Mouse (Mus musculus) limb, embryonic 14.5 days (tissue): ENCODE measurements around the gene Abhd14a. TPM values are rescaled to one million over a fixed set of nuclear protein-coding genes. Genes with fewer than 3 reads are reported as not detected.

Experiments used
- ATAC-seq: fragments of 200-750 bp; cut with Nextera tagmentation; 2 replicates; pipeline ENCODE4 v1.8.0; 2017; ENCODE audit warnings: low read depth, moderate number of reproducible peaks, moderate TSS enrichment; ENCODE audit not compliant: low FRiP score
- DNase-seq: peaks from one replicate; pipeline ENCODE4 v3.0.0-alpha.2; 2015; ENCODE audit warnings: low spot score
- H3K27ac ChIP-seq: fragments of 300-500 bp; sonication (generic); replicated peaks from 2 replicates; pipeline ENCODE4 v1.5.1; 2014; ENCODE audit warnings: low read depth, mild to moderate bottlenecking, low read length, moderate library complexity, mixed read lengths
- H3K27me3 ChIP-seq: fragments of 300-500 bp; sonication (generic); 2 replicates; pipeline ENCODE4 v1.6.1; 2014; ENCODE audit warnings: low read length, mixed read lengths; ENCODE audit not compliant: control insufficient read depth, insufficient read depth
- H3K36me3 ChIP-seq: fragments of 300-500 bp; sonication (generic); 2 replicates; pipeline ENCODE4 v1.6.1; 2014; ENCODE audit warnings: mild to moderate bottlenecking, low read length, moderate library complexity, mixed read lengths; ENCODE audit not compliant: control insufficient read depth, insufficient read depth
- H3K4me1 ChIP-seq: fragments of 300-500 bp; sonication (generic); 2 replicates; pipeline ENCODE4 v1.6.1; 2014; ENCODE audit warnings: antibody characterized with exemption, low read length, mixed read lengths; ENCODE audit not compliant: control insufficient read depth, insufficient read depth
- H3K4me2 ChIP-seq: fragments of 300-500 bp; sonication (generic); replicated peaks from 2 replicates; pipeline ENCODE4 v1.6.1; 2014; ENCODE audit warnings: low read depth, mild to moderate bottlenecking, low read length, moderate library complexity; ENCODE audit not compliant: severe bottlenecking
- H3K4me3 ChIP-seq: fragments of 300-500 bp; sonication (generic); replicated peaks from 2 replicates; pipeline ENCODE4 v1.5.1; 2014; ENCODE audit warnings: low read length
- H3K9ac ChIP-seq: fragments of 300-500 bp; sonication (generic); 2 replicates; pipeline ENCODE4 v1.6.1; 2014; ENCODE audit warnings: mild to moderate bottlenecking, low read depth, low read length, moderate library complexity; ENCODE audit not compliant: severe bottlenecking
- H3K9me3 ChIP-seq: fragments of 300-500 bp; sonication (generic); 2 replicates; pipeline ENCODE4 v1.6.1; 2016; ENCODE audit warnings: low read length; ENCODE audit not compliant: control insufficient read depth
- POLR2A ChIP-seq: fragments of 200-500 bp; IDR thresholded peaks from 2 replicates; pipeline ENCODE4 v1.8.0; 2012; ENCODE audit warnings: inconsistent platforms, mild to moderate bottlenecking, moderate library complexity, borderline replicate concordance; ENCODE audit not compliant: insufficient read depth, insufficient read length; ENCODE audit errors: extremely low read depth
- WGBS: fragments of 180-500 bp; shearing (Covaris S2); extraction: QIAGEN DNeasy Blood & Tissue Kit; methylation state at CpG from one replicate; pipeline ENCODE4 v1.1.7; 2014; 5-methylcytosine and 5-hydroxymethylcytosine counted together
- polyA plus RNA-seq, 2 experiments: library from polyadenylated mRNA; depleted of rRNA in 1 of 2; stranded (reverse) in 1 of 2; unstranded in 1 of 2; fragments of >200 nt; fragmentation: Nextera tagmentation in 1 of 2; extraction: Ambion mirVana in 1 of 2; gene quantifications; 2 replicates each; pipeline versions ENCODE4 v1.2.1 to v1.2.3; 2012 to 2014

Gene Abhd14a
- polyA plus RNA-seq, 2 experiments, result 69.5 to 79.9 TPM

DNA sequence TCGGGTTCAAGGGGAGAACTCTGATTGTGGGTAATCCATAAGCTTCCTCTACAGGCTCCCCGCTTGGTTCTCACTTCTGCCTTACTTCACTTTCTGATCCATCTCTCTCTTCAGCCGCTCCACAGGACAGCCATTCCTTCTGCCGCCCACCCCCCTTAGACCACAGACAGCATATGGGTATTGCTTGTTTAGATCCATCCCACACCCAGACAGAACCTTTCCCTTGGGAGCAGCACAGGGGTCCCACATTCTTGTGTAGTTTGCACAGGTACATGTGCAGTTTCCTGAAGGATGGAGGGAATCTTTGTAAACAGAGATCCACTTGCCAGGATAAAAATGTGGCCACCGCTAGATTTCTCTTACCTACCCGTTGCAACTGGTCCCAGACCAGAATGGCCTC lies 4.9 kb upstream of the Abhd14a start:
- H3K9ac ChIP-seq, result no peak overlapping the region
- H3K27ac ChIP-seq, result no peak overlapping the region
- WGBS, result 25% methylated on average over 6 of the region's 6 CpGs

DNA sequence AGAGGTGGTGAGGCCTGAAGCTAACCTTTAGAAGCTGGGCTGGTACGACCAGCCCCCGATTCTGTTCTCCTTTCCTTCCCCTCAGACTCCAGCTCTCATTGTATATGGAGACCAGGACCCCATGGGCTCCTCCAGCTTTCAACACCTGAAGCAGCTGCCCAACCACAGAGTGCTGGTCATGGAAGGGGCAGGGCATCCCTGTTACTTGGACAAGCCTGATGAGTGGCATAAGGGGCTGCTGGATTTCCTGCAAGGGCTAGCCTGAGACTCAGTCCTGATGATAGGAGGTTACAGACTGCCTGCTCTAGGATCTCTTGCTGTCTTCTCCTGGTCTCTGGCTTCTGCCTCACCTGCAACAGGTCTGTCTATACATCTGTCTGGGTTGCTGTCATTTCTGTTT lies 4.4 kb upstream of the Abhd14a start:
- H3K4me1 ChIP-seq, result peaks cover 66% of the 10 kb centered on the region
- TF ChIP-seq POLR2A, result no peak
- H3K9me3 ChIP-seq, result no peaks in the 10 kb centered on the region
- no peak overlapping the region for H3K9ac ChIP-seq
- no peaks in the 10 kb centered on the region for H3K27me3 ChIP-seq
- no peak for ATAC-seq
- H3K27ac ChIP-seq, result no peak overlapping the region
- H3K36me3 ChIP-seq, result no peaks in the 10 kb centered on the region; the same call in 1 of the 2 replicates
- H3K4me3 ChIP-seq, result no peak overlapping the region
- no peak overlapping the region for H3K4me2 ChIP-seq
- DNase-seq, result no peak
- WGBS, result 47% methylated on average over 2 of the region's 2 CpGs

More for the DNA sequence above, 4.9 kb upstream of the Abhd14a start:
- no peak for TF ChIP-seq POLR2A
- H3K4me3 ChIP-seq, result peak overlapping the region; percentile 71; the same call in 1 of the 2 replicates
- ATAC-seq (no peak), DNase-seq (no peak)
- H3K36me3 ChIP-seq, result no peaks in the 10 kb centered on the region; the same call in 1 of the 2 replicates
- no peaks in the 10 kb centered on the region for H3K9me3 ChIP-seq
- no peaks in the 10 kb centered on the region for H3K27me3 ChIP-seq
- peaks cover 71% of the 10 kb centered on the region for H3K4me1 ChIP-seq
- H3K4me2 ChIP-seq, result peak overlapping the region; percentile 90

DNA sequence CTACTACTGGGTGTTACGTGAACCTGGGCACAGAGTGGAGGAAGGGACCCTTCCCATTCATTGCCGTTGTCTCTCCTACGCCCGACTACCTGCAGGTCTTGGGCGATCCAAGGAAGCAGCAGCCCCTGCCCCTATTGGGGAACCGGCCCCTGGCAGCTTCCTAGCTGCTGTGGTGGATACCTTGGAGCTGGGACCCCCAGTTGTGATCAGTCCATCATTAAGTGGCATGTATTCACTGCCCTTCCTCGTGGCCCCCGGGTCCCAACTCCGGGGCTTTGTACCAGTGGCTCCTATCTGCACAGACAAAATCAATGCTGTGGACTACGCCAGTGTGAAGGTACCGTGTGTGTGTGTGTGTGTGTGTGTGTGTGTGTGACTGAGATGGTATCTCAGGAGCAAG lies 3.8 kb upstream of the Abhd14a start:
- peaks cover 63% of the 10 kb centered on the region for H3K4me1 ChIP-seq
- ATAC-seq, result no peak
- WGBS, result 67% methylated on average over 11 of the region's 11 CpGs
- H3K4me2 ChIP-seq, result no peak overlapping the region
- H3K27me3 ChIP-seq, result no peaks in the 10 kb centered on the region
- H3K9ac ChIP-seq, result no peak overlapping the region
- H3K36me3 ChIP-seq, result no peaks in the 10 kb centered on the region; the same call in 1 of the 2 replicates
- H3K4me3 ChIP-seq, result no peak overlapping the region
- TF ChIP-seq POLR2A, result no peak
- H3K27ac ChIP-seq, result no peak overlapping the region; the same call in 1 of the 2 replicates
- H3K9me3 ChIP-seq, result no peaks in the 10 kb centered on the region
- no peak for DNase-seq

DNA sequence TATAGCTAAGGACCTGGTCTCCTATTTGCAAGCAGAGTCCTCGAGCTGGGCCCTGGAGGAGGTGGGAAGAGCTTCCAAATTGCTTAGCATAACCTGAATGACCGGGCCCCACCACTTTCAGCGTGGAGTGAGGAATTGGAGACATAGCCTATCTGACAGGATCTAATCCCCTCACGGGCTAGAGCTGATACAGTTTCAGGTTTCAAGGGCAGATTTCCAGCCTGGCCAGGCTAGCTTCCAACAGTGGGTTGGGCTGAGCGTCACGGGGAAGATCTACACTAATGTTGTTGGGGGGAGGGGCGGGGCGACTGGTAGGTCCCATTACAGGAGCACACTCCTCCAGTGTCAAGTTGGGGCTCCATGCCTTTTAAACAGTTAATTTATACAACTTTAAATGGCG lies 3.2 kb upstream of the Abhd14a start:
- Histone ChIP-seq H3K4me3 (no peak overlapping the region), H3K27ac (0 out of 2 replicates have a peak overlapping the region, but pooled peaks have one; percentile 28)

DNA sequence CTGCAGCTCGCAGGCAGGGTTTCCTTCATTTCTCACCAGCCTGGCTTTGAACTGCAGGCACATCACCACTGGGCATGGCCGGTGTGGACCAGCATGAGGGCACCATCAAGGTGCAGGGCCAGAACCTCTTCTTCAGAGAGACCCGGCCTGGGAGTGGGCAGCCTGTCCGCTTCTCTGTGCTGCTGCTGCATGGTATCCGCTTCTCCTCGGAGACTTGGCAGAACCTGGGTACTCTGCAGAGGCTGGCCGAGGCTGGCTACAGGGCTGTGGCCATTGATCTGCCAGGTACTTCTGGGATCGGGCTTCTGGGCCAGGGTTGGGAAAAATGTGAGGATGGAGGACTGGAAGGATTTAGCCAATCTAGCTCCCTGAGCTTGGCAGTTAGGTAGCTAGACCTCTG lies 2.5 kb upstream of the Abhd14a start:
- no peak overlapping the region for H3K4me2 ChIP-seq
- H3K4me3 ChIP-seq, result no peak overlapping the region
- no peak for DNase-seq
- no peaks in the 10 kb centered on the region for H3K36me3 ChIP-seq
- no peaks in the 10 kb centered on the region for H3K27me3 ChIP-seq
- no peaks in the 10 kb centered on the region for H3K9me3 ChIP-seq
- no peak for ATAC-seq
- H3K27ac ChIP-seq, result 0 out of 2 replicates have a peak overlapping the region, but pooled peaks have one; percentile 28
- TF ChIP-seq POLR2A, result no peak
- H3K9ac ChIP-seq, result peak overlapping the region; percentile 25; the same call in 1 of the 2 replicates
- peaks cover 49% of the 10 kb centered on the region for H3K4me1 ChIP-seq
- WGBS, result 86% methylated on average over 8 of the region's 8 CpGs

More for the DNA sequence above, 3.2 kb upstream of the Abhd14a start:
- TF ChIP-seq POLR2A, result no peak
- DNase-seq (peak; percentile 85), ATAC-seq (no peak)
- Histone ChIP-seq H3K27me3 (no peaks in the 10 kb centered on the region), H3K4me2 (0 out of 2 replicates have a peak overlapping the region, but pooled peaks have one; percentile 11), H3K4me1 (peaks cover 56% of the 10 kb centered on the region), H3K9me3 (no peaks in the 10 kb centered on the region), H3K9ac (no peak overlapping the region), H3K36me3 (no peaks in the 10 kb centered on the region)
- WGBS, result 2% methylated on average over 9 of the region's 9 CpGs

DNA sequence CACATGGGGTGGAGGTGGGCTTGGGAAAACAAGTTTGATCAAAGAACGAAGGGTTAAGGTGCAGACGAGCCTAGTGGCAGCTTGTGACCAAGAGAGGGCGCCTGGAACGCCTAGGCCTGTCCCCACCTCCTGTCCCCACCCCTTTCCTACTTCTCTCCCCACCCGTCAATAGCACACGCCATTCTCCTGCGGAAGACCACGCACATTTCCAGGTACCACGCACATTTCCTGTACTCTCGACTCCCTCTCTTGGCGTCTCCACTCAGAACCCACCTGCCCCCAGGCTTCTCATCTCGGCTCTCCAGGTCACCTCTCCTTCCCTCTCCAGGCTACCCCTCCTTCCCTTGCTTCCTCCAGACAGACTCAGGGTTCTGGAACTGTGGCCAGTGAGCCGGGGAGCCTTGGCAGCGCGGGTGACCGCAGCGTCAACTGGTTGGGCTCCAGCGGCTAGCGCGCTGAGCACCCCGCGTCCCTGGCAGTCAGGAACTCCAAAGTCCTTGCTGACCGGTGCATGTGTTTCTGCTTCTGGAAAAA lies 1.1 kb upstream of the Abhd14a start:
- peak overlapping the region; percentile 86 for H3K4me2 ChIP-seq
- ATAC-seq (peak; percentile 66), DNase-seq (peak; percentile 87)
- H3K9me3 ChIP-seq, result no peaks in the 10 kb centered on the region
- H3K27ac ChIP-seq, result peak overlapping the region; percentile 69
- no peak for TF ChIP-seq POLR2A
- WGBS, result under 1% methylated on average over 23 of the region's 23 CpGs
- H3K4me3 ChIP-seq, result peak overlapping the region; percentile 61
- H3K36me3 ChIP-seq, result no peaks in the 10 kb centered on the region
- peaks cover 42% of the 10 kb centered on the region for H3K4me1 ChIP-seq
- peak overlapping the region; percentile 54 for H3K9ac ChIP-seq
- no peaks in the 10 kb centered on the region for H3K27me3 ChIP-seq
